Mouse (Mus musculus) pancreas, adult 10 weeks (tissue): Measurements from ENCODE around the gene Ccdc163. TPM values are rescaled to one million over a fixed set of nuclear protein-coding genes. Genes with fewer than 3 reads are reported as not detected.

Experiments used
- polyA plus RNA-seq: library from polyadenylated mRNA; stranded (reverse); fragments of 350-450 nt; fragmentation: Illumina TruSeq; extraction: RNeasy Lipid Tissue Mini Kit (QIAGEN cat#74804); gene quantifications from one replicate; pipeline ENCODE4 v1.2.3, GENCODE M21; 2015; ENCODE audit warnings: low read depth, low replicate concordance; ENCODE audit not compliant: insufficient read depth

Ccdc163 gene
- 16.9 TPM for polyA plus RNA-seq

DNA sequence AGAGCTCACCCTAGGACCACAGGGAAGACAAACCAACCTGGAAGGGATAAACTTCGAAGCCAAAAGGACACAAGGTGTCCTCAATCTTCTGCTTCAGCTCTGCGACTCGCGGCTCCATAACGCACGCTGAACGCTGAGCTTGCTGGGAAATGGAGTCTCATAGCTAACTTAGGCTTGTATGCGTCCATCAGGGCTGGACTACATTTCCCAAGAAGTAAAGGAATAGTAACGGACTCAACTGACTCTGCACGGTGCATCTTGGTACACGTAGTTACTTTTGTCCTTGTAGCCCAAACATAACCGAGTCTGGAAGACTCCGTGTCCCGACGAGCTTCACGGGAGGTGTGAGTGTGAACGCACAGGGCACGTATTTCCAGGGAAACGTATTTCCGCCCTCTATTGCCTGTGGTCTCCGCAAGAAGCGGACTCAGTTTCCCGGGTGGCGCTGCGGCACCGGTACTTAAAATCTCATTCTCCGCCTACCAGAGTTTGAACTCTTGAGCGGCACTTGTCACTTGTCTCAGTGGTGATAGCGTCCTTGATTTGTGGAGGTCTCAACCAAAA, at the start of gene Ccdc163, which contains the start of gene Mmachc:
Gene Ccdc163, plus strand, starts transcription at position 309 of the 564 bp plus-strand sequence.
Gene Mmachc, minus strand, starts transcription at position 206 of the 564 bp plus-strand sequence.

GRCm38 (mm10) chr4:116685402-116686061, 22.8 kb upstream of the Ccdc163 start, which contains the start of gene Prdx1:
Gene Prdx1 (plus strand): TSS chr4:116685544.

DNA sequence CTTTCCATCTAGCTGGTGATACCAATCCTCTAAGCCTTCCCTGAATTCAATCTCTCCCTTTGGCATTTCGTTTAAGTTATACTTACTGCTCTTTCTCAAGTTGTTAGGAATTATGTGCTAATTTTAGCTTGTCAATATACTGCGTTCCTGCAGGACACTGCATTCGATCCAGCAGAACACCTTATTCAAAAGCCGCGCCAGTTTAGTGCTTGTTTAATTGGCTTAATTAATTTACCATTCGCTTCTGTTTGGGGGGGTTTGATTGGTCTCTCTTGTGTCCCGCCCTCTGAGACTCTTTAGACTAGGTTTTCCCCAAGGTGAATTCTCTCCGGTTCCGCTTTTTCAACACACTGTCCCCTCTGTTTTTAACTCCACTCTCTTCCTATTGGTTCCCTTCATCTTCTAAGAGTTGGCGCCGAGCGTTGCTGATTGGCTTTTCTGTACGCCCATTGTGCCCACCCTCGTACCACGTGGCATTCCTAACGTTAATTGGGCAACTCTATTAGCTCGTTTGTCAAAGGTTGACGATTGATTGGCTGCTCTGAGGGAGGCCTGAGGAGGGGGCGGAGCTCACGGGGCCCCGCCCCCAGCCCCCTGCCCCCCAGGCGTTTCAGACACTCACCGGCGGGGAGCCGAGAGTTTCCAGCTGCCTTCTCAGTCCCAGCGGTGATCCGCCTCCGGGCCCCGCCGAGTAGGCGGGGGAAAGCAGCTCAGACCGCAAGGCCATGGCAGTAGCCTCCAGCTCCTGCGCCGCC, 12.2 kb downstream of the Ccdc163 start, which contains the start of gene Tesk2:
Gene Tesk2, plus strand, starts transcription at position 606 of the 755 bp plus-strand sequence.

Other genes starting within 250 kb of the Ccdc163 start
- gene Mast2, start 244.3 kb upstream of the Ccdc163 start, polyA plus RNA-seq: 6.4 TPM
- gene Ipp, start 201.0 kb upstream of the Ccdc163 start, polyA plus RNA-seq: 1.9 TPM
- gene Tmem69, start 152.6 kb upstream of the Ccdc163 start, polyA plus RNA-seq: 2.5 TPM
- 20.0 TPM for gene Gpbp1l1, start 150.9 kb upstream of the Ccdc163 start, polyA plus RNA-seq
- 8.6 TPM for gene Ccdc17, start 111.9 kb upstream of the Ccdc163 start, polyA plus RNA-seq
- 8.2 TPM for gene Nasp, start 80.6 kb upstream of the Ccdc163 start, polyA plus RNA-seq
- 92.0 TPM for gene Akr1a1, start 56.8 kb upstream of the Ccdc163 start, polyA plus RNA-seq
- 56.7 TPM for gene Prdx1, start 23.0 kb upstream of the Ccdc163 start, polyA plus RNA-seq
- 3.9 TPM for gene Mmachc, start 103 bp upstream of the Ccdc163 start, polyA plus RNA-seq
- gene Tesk2, start 12.4 kb downstream of the Ccdc163 start, polyA plus RNA-seq: 1.3 TPM
- 2.9 TPM for gene Toe1, start 99.1 kb downstream of the Ccdc163 start, polyA plus RNA-seq
- gene Mutyh, start 99.2 kb downstream of the Ccdc163 start, polyA plus RNA-seq: 1.1 TPM
- gene Hpdl, start 113.2 kb downstream of the Ccdc163 start, polyA plus RNA-seq: not detected
- gene Zswim5, start 168.9 kb downstream of the Ccdc163 start, polyA plus RNA-seq: 0.42 TPM